Mouse (Mus musculus) intestine, postnatal 0 days (tissue): Measurements from ENCODE around the gene Rdx. TPM values are rescaled to one million over a fixed set of nuclear protein-coding genes. Genes with fewer than 3 reads are reported as not detected.
A peak's percentile ranks its signal among the peaks of the same experiment; 100 is the strongest.

Experiments
- ATAC-seq: fragments of 200-750 bp; cut with Nextera tagmentation; 2 replicates; pipeline ENCODE4 v1.8.0; 2017; ENCODE audit warnings: mild to moderate bottlenecking, moderate TSS enrichment, moderate library complexity
- H3K27ac ChIP-seq: fragments of 300-500 bp; sonication (generic); 2 replicates; pipeline ENCODE4 v1.5.1; 2014; ENCODE audit warnings: mild to moderate bottlenecking, low read depth, low read length, moderate library complexity
- H3K27me3 ChIP-seq: fragments of 300-500 bp; sonication (generic); replicated peaks from 2 replicates; pipeline ENCODE4 v1.6.1; 2014; ENCODE audit warnings: low read length, mixed read lengths; ENCODE audit not compliant: control insufficient read depth, insufficient read depth
- H3K36me3 ChIP-seq: fragments of 300-500 bp; sonication (generic); 2 replicates; pipeline ENCODE4 v1.6.1; 2014; ENCODE audit warnings: mild to moderate bottlenecking, moderate library complexity; ENCODE audit not compliant: control insufficient read depth, insufficient read depth
- H3K4me1 ChIP-seq: fragments of 300-500 bp; sonication (generic); replicated peaks from 2 replicates; pipeline ENCODE4 v1.6.1; 2014; ENCODE audit warnings: antibody characterized with exemption, low read length, mixed read lengths; ENCODE audit not compliant: control insufficient read depth, insufficient read depth
- H3K4me2 ChIP-seq: fragments of 300-500 bp; sonication (generic); replicated peaks from 2 replicates; pipeline ENCODE4 v1.6.1; 2014; ENCODE audit warnings: low read depth, mild to moderate bottlenecking, moderate library complexity
- H3K4me3 ChIP-seq: fragments of 300-500 bp; sonication (generic); 2 replicates; pipeline ENCODE4 v1.5.1; 2014; ENCODE audit warnings: low read depth, low read length
- H3K9ac ChIP-seq: fragments of 300-500 bp; sonication (generic); 2 replicates; pipeline ENCODE4 v1.6.1; 2014; ENCODE audit warnings: mild to moderate bottlenecking, low read depth, low read length
- H3K9me3 ChIP-seq: fragments of 300-500 bp; sonication (generic); 2 replicates; pipeline ENCODE4 v1.6.1; 2016; ENCODE audit warnings: mixed run types; ENCODE audit not compliant: control insufficient read depth
- CTCF ChIP-seq: sonication (generic); IDR thresholded peaks from 2 replicates; pipeline ENCODE4 v1.5.1; 2016; ENCODE audit warnings: low read depth, mild to moderate bottlenecking, control low read depth, antibody characterized with exemption, moderate library complexity
- WGBS: fragments of 180-500 bp; shearing (Covaris S2); extraction: QIAGEN DNeasy Blood & Tissue Kit; methylation state at CpG from one replicate; pipeline ENCODE4 v1.1.7; 2014; 5-methylcytosine and 5-hydroxymethylcytosine counted together
- polyA plus RNA-seq: library from polyadenylated mRNA; unstranded; fragments of >200 nt; fragmentation: Nextera tagmentation; extraction: Ambion mirVana; gene quantifications from 2 replicates; pipeline ENCODE4 v1.2.1, GENCODE M21; 2015

The Rdx gene
- polyA plus RNA-seq, 1 experiment from 2014 or later, result 31.3 TPM

GRCm38 (mm10) chr9:52093108-52093507 lies 46.1 kb downstream of the Rdx start:
- Histone ChIP-seq H3K4me1 (no peaks in the 10 kb centered on the region), H3K36me3 (no peaks in the 10 kb centered on the region), H3K4me2 (no peak overlapping the region), H3K27me3 (peaks cover 22% of the 10 kb centered on the region), H3K9me3 (no peaks in the 10 kb centered on the region), H3K4me3 (no peak overlapping the region), H3K9ac (no peak overlapping the region), H3K27ac (no peak overlapping the region)
- 76% methylated on average over 8 of the region's 8 CpGs for WGBS
- no peak for TF ChIP-seq CTCF
- no peak for ATAC-seq

- Histone ChIP-seq H3K36me3 (no peaks in the 10 kb centered on the region), H3K27ac (no peak overlapping the region), H3K4me2 (no peak overlapping the region), H3K9me3 (no peaks in the 10 kb centered on the region), H3K9ac (no peak overlapping the region), H3K4me1 (no peaks in the 10 kb centered on the region), H3K27me3 (peaks cover 31% of the 10 kb centered on the region), H3K4me3 (no peak overlapping the region)
- no peak for ATAC-seq
- TF ChIP-seq CTCF, result no peak
- WGBS, result 78% methylated on average over 5 of the region's 5 CpGs
Observed at GRCm38 (mm10) chr9:52094016-52094415, 47.0 kb downstream of the Rdx start.

- Histone ChIP-seq H3K4me1 (no peaks in the 10 kb centered on the region), H3K4me2 (no peak overlapping the region), H3K36me3 (no peaks in the 10 kb centered on the region), H3K9me3 (no peaks in the 10 kb centered on the region), H3K4me3 (no peak overlapping the region), H3K27me3 (peaks cover 31% of the 10 kb centered on the region), H3K9ac (no peak overlapping the region), H3K27ac (no peak overlapping the region)
- no peak for TF ChIP-seq CTCF
- no peak for ATAC-seq
- WGBS, result 80% methylated on average over 10 of the region's 10 CpGs
Observed at GRCm38 (mm10) chr9:52094471-52094980, 47.6 kb downstream of the Rdx start.

GRCm38 (mm10) chr9:52095666-52096065 lies 48.7 kb downstream of the Rdx start:
- H3K27ac ChIP-seq, result no peak overlapping the region
- no peak for TF ChIP-seq CTCF

GRCm38 (mm10) chr9:52097386-52097785 lies 50.4 kb downstream of the Rdx start:
- WGBS, result 64% methylated on average over 1 of the region's 1 CpGs
- no peak overlapping the region for H3K4me2 ChIP-seq
- H3K4me3 ChIP-seq, result no peak overlapping the region
- peaks cover 43% of the 10 kb centered on the region for H3K27me3 ChIP-seq
- ATAC-seq, result no peak
- TF ChIP-seq CTCF, result no peak
- H3K9ac ChIP-seq, result no peak overlapping the region
- no peak overlapping the region for H3K27ac ChIP-seq
- H3K9me3 ChIP-seq, result no peaks in the 10 kb centered on the region
- H3K36me3 ChIP-seq, result no peaks in the 10 kb centered on the region
- no peaks in the 10 kb centered on the region for H3K4me1 ChIP-seq

More at GRCm38 (mm10) chr9:52095666-52096065, 48.7 kb downstream of the Rdx start:
- no peak overlapping the region for H3K4me2 ChIP-seq
- H3K4me3 ChIP-seq, result no peak overlapping the region
- H3K27me3 ChIP-seq, result peaks cover 36% of the 10 kb centered on the region
- no peaks in the 10 kb centered on the region for H3K36me3 ChIP-seq
- no peaks in the 10 kb centered on the region for H3K9me3 ChIP-seq
- no peak overlapping the region for H3K9ac ChIP-seq
- 72% methylated on average over 3 of the region's 3 CpGs for WGBS
- no peak for ATAC-seq
- no peaks in the 10 kb centered on the region for H3K4me1 ChIP-seq

- H3K27me3 ChIP-seq, result peaks cover 44% of the 10 kb centered on the region
- H3K9ac ChIP-seq, result no peak overlapping the region
- WGBS, result under 1% methylated on average over 7 of the region's 7 CpGs
- H3K4me2 ChIP-seq, result no peak overlapping the region
- H3K4me1 ChIP-seq, result no peaks in the 10 kb centered on the region
- no peaks in the 10 kb centered on the region for H3K36me3 ChIP-seq
- ATAC-seq, result no peak
- TF ChIP-seq CTCF, result peak; percentile 98
- no peaks in the 10 kb centered on the region for H3K9me3 ChIP-seq
- H3K27ac ChIP-seq, result no peak overlapping the region
- H3K4me3 ChIP-seq, result no peak overlapping the region
Observed at GRCm38 (mm10) chr9:52098600-52098999, 51.6 kb downstream of the Rdx start.

- Histone ChIP-seq H3K4me2 (no peak overlapping the region), H3K27ac (no peak overlapping the region), H3K27me3 (peaks cover 47% of the 10 kb centered on the region), H3K9ac (no peak overlapping the region), H3K36me3 (no peaks in the 10 kb centered on the region), H3K9me3 (no peaks in the 10 kb centered on the region), H3K4me3 (no peak overlapping the region), H3K4me1 (peaks cover 5% of the 10 kb centered on the region)
- no peak for TF ChIP-seq CTCF
- ATAC-seq, result no peak
- 90% methylated on average over 14 of the region's 14 CpGs for WGBS
Observed at GRCm38 (mm10) chr9:52100426-52100825, 53.5 kb downstream of the Rdx start.
